Mouse (Mus musculus) central nervous system, embryonic 14 days (tissue): ENCODE measurements around the gene Ccnc. TPM values are rescaled to one million over a fixed set of nuclear protein-coding genes. Genes with fewer than 3 reads are reported as not detected.

Experiments used
- polyA plus RNA-seq: library from polyadenylated mRNA; depleted of rRNA; stranded (reverse); fragments of >200 nt; gene quantifications from 2 replicates; pipeline ENCODE4 v1.2.3, GENCODE M21; 2012; rRNA removed

Ccnc gene
- 25.7 and 30.7 TPM in 2 replicates for polyA plus RNA-seq

DNA sequence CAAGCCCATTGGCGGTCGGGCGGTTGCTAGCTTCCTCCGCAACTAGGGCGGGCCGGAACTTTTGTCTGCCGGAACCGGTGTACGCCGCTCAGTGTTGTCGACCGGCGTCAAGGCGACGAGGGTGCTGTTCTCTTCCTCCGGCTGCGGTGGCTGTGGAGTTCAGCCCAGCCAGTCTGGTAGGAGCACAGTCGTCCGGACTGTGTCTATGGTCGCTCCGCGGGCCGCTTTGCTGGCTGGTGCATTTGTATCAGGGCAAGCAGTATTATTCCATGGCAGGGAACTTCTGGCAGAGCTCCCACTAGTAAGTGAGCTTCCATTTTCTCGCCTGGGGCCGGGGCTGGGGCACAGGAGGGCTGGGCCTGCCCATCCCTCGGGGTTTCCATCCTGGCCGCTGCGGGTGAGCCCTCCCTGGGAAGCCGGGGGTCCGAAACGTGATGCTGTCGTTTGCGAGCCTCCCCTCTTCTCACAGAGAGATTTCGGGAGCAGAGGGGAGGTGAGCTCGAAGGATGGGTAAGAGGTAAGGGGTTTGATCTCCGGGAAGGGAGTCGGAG is at the start of gene Ccnc:
Gene Ccnc (plus strand): TSS at position 87 of the 551 bp plus-strand sequence.

DNA sequence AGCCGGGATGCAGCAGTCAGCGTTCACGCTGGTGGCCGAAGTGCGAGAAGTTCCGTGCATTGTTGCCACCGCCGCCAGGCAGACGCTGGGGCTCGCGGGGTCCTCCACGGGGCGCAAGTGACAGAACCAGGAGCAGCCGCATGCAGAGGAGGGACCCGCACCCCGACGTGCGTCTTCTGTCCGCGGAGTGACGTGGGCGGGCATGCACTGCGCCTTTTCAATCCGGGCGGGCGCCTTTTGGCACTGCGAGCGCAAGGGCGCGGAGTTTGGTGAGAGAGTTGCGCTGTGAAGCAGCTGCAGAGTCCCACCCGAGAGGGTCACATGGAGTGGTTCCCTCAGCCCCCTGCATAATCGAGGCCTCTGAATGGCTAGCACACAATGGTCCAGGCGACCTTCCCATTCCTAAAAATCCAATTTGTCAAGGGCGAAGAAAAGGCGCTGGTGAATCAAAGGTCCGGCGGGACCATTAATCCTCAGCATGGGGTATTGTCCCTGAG is 41.9 kb upstream of the Ccnc start, which contains the start of gene Prdm13:
Gene Prdm13 (minus strand): TSS at position 369 of the 497 bp plus-strand sequence.

DNA sequence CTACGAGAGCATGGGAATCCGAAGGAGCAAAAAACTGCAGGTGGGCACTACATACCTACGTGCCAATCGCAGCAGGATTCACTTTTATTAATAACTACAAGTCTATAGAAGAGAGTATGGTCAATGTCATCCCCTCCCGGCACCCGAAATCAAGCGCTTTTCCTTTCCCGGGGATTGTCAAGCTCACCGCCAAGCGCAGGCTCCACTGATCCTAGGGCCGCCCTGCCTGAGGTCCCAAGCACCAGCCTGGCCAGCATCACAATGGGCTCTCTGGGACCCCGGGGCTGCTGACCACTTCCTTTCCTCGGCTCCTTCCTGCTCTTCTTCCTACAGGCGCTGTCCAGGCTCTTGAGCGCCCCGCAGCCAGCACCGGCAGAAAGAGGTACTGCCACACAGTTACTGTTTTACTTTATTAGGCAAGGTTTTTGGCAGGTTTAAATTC is 39.4 kb downstream of the Ccnc start, which contains the start of the genes Usp45 and Tstd3:
Gene Usp45 (plus strand): TSS at position 294 of the 442 bp plus-strand sequence.
Gene Tstd3 (minus strand): TSS at position 350 of the 442 bp plus-strand sequence.

Other genes with a start within 250 kb of the Ccnc start
- gene Prdm13, start 41.7 kb upstream of the Ccnc start, polyA plus RNA-seq = 1.6 and 1.8 TPM in 2 replicates
- 9.5 and 10.8 TPM in 2 replicates for gene Usp45, start 39.5 kb downstream of the Ccnc start, polyA plus RNA-seq
- gene Tstd3, start 39.5 kb downstream of the Ccnc start, polyA plus RNA-seq = 11.1 and 12.4 TPM in 2 replicates
- 293 and 303 TPM in 2 replicates for gene Pnisr, start 119.9 kb downstream of the Ccnc start, polyA plus RNA-seq
- gene Coq3, start 152.0 kb downstream of the Ccnc start, polyA plus RNA-seq = 6.7 and 6.8 TPM in 2 replicates
- 36.6 and 39.6 TPM in 2 replicates for gene Faxc, start 203.6 kb downstream of the Ccnc start, polyA plus RNA-seq